Mouse (Mus musculus) liver, embryonic 15.5 days (tissue): ENCODE measurements around the gene Pitx1. TPM values are rescaled to one million over a fixed set of nuclear protein-coding genes. Genes with fewer than 3 reads are reported as not detected.

ENCODE experiments used
- ATAC-seq: fragments of 200-750 bp; cut with Nextera tagmentation; 2 replicates; pipeline ENCODE4 v1.8.0; 2017; ENCODE audit warnings: moderate number of reproducible peaks, mild to moderate bottlenecking, moderate library complexity; ENCODE audit not compliant: insufficient read depth
- H3K27ac ChIP-seq: fragments of 300-500 bp; sonication (generic); replicated peaks from 2 replicates; pipeline ENCODE4 v1.5.1; 2015; ENCODE audit warnings: mild to moderate bottlenecking, inconsistent platforms
- H3K27me3 ChIP-seq: fragments of 300-500 bp; sonication (generic); 2 replicates; pipeline ENCODE4 v1.6.1; 2015; ENCODE audit warnings: mild to moderate bottlenecking, inconsistent platforms
- H3K36me3 ChIP-seq: fragments of 300-500 bp; sonication (generic); replicated peaks from 2 replicates; pipeline ENCODE4 v1.6.1; 2015; ENCODE audit warnings: moderate library complexity, mild to moderate bottlenecking, inconsistent platforms
- H3K4me1 ChIP-seq: fragments of 300-500 bp; sonication (generic); replicated peaks from 2 replicates; pipeline ENCODE4 v1.6.1; 2015; ENCODE audit warnings: inconsistent platforms
- H3K4me2 ChIP-seq: fragments of 300-500 bp; sonication (generic); 2 replicates; pipeline ENCODE4 v1.6.1; 2015; ENCODE audit warnings: moderate library complexity, mild to moderate bottlenecking, inconsistent platforms
- H3K4me3 ChIP-seq: fragments of 300-500 bp; sonication (generic); replicated peaks from 2 replicates; pipeline ENCODE4 v1.5.1; 2015; ENCODE audit warnings: mild to moderate bottlenecking, inconsistent platforms
- H3K9ac ChIP-seq: fragments of 300-500 bp; sonication (generic); 2 replicates; pipeline ENCODE4 v1.6.1; 2015; ENCODE audit warnings: moderate library complexity, mild to moderate bottlenecking, inconsistent platforms
- H3K9me3 ChIP-seq: fragments of 300-500 bp; sonication (generic); replicated peaks from 2 replicates; pipeline ENCODE4 v1.6.1; 2016; ENCODE audit warnings: inconsistent platforms
- WGBS: fragments of 180-500 bp; shearing (Covaris S2); methylation state at CpG from one replicate; pipeline ENCODE4 v1.1.7; 2015; ENCODE audit warnings: mixed read lengths; ENCODE audit not compliant: insufficient replicate concordance; 5-methylcytosine and 5-hydroxymethylcytosine counted together
- polyA plus RNA-seq: library from polyadenylated mRNA; unstranded; fragments of >200 nt; fragmentation: Nextera tagmentation; extraction: Ambion mirVana; gene quantifications from 2 replicates; pipeline ENCODE4 v1.2.1, GENCODE M21; 2015

Pitx1 gene
- 0.03 and 0.09 TPM in 2 replicates for polyA plus RNA-seq

- Histone ChIP-seq H3K9me3 (no peaks in the 10 kb centered on the region), H3K4me2 (no peak within 1 kb of the TSS), H3K27me3 (peaks cover 99% of the 10 kb centered on the region), H3K36me3 (no peaks in the 10 kb centered on the region), H3K27ac (no peak within 1 kb of the TSS), H3K4me3 (no peak within 1 kb of the TSS), H3K9ac (no peak within 1 kb of the TSS), H3K4me1 (no peaks in the 10 kb centered on the region)
- WGBS: 2% methylated on average over 36 of the region's 36 CpGs
- ATAC-seq: no peak
Measured at GRCm38 (mm10) chr13:55836142-55836625, at the start of gene Pitx1. Gene Pitx1, minus strand, starts transcription at chr13:55836192.

- H3K27me3 ChIP-seq: no peaks in the 10 kb centered on the region
- WGBS: 52% methylated on average over 16 of the region's 16 CpGs
- 0 out of 2 replicates have a peak, but pooled peaks cover 7% of the 10 kb centered on the region for H3K4me1 ChIP-seq
- H3K36me3 ChIP-seq: no peaks in the 10 kb centered on the region
- no peak overlapping the region for H3K27ac ChIP-seq
- no peak overlapping the region for H3K4me3 ChIP-seq
- no peaks in the 10 kb centered on the region for H3K9me3 ChIP-seq
- no peak overlapping the region for H3K9ac ChIP-seq
- H3K4me2 ChIP-seq: no peak overlapping the region
- peak; percentile 58 for ATAC-seq
Measured at GRCm38 (mm10) chr13:55881431-55882202, 45.6 kb upstream of the Pitx1 start.

- H3K27me3 ChIP-seq: no peaks in the 10 kb centered on the region
- WGBS: 62% methylated on average over 4 of the region's 4 CpGs
- H3K4me1 ChIP-seq: 0 out of 2 replicates have a peak, but pooled peaks cover 7% of the 10 kb centered on the region
- H3K4me3 ChIP-seq: no peak overlapping the region
- H3K27ac ChIP-seq: no peak overlapping the region
- H3K4me2 ChIP-seq: no peak overlapping the region
- no peaks in the 10 kb centered on the region for H3K36me3 ChIP-seq
- H3K9ac ChIP-seq: no peak overlapping the region
- no peak for ATAC-seq
- no peaks in the 10 kb centered on the region for H3K9me3 ChIP-seq
Measured at GRCm38 (mm10) chr13:55878353-55878752, 42.4 kb upstream of the Pitx1 start.

GRCm38 (mm10) chr13:55871410-55871809 is 35.4 kb upstream of the Pitx1 start:
- Histone ChIP-seq H3K27me3 (peaks cover 2% of the 10 kb centered on the region; the same call in 1 of the 2 replicates), H3K9me3 (no peaks in the 10 kb centered on the region), H3K4me1 (no peaks in the 10 kb centered on the region), H3K4me3 (no peak overlapping the region), H3K36me3 (no peaks in the 10 kb centered on the region), H3K27ac (no peak overlapping the region), H3K9ac (no peak overlapping the region), H3K4me2 (no peak overlapping the region)
- no peak for ATAC-seq
- WGBS: 65% methylated on average over 7 of the region's 7 CpGs

GRCm38 (mm10) chr13:55870001-55870400 is 34.0 kb upstream of the Pitx1 start:
- peaks cover 2% of the 10 kb centered on the region; the same call in 1 of the 2 replicates for H3K27me3 ChIP-seq
- WGBS: 55% methylated on average over 1 of the region's 1 CpGs
- H3K27ac ChIP-seq: no peak overlapping the region
- H3K4me3 ChIP-seq: no peak overlapping the region
- no peak overlapping the region for H3K4me2 ChIP-seq
- H3K4me1 ChIP-seq: no peaks in the 10 kb centered on the region
- ATAC-seq: no peak
- H3K9ac ChIP-seq: no peak overlapping the region
- no peaks in the 10 kb centered on the region for H3K9me3 ChIP-seq
- no peaks in the 10 kb centered on the region for H3K36me3 ChIP-seq

GRCm38 (mm10) chr13:55867540-55868103 is 31.6 kb upstream of the Pitx1 start:
- WGBS: 55% methylated on average over 13 of the region's 13 CpGs
- no peak overlapping the region for H3K27ac ChIP-seq
- no peaks in the 10 kb centered on the region for H3K9me3 ChIP-seq
- H3K36me3 ChIP-seq: no peaks in the 10 kb centered on the region
- peaks cover 5% of the 10 kb centered on the region; the same call in 1 of the 2 replicates for H3K27me3 ChIP-seq
- H3K4me3 ChIP-seq: no peak overlapping the region
- ATAC-seq: no peak
- H3K4me1 ChIP-seq: no peaks in the 10 kb centered on the region
- no peak overlapping the region for H3K9ac ChIP-seq
- H3K4me2 ChIP-seq: no peak overlapping the region

GRCm38 (mm10) chr13:55860483-55860882 is 24.5 kb upstream of the Pitx1 start:
- Histone ChIP-seq H3K4me3 (no peak overlapping the region), H3K4me2 (no peak overlapping the region), H3K36me3 (no peaks in the 10 kb centered on the region), H3K27ac (no peak overlapping the region), H3K4me1 (no peaks in the 10 kb centered on the region), H3K9me3 (no peaks in the 10 kb centered on the region), H3K9ac (no peak overlapping the region), H3K27me3 (peaks cover 29% of the 10 kb centered on the region)
- 69% methylated on average over 10 of the region's 10 CpGs for WGBS
- ATAC-seq: no peak

- H3K27ac ChIP-seq: no peak overlapping the region
- no peak for ATAC-seq
- H3K4me1 ChIP-seq: no peaks in the 10 kb centered on the region
- WGBS: 37% methylated on average over 5 of the region's 5 CpGs
- no peak overlapping the region for H3K4me2 ChIP-seq
- H3K27me3 ChIP-seq: peaks cover 35% of the 10 kb centered on the region
- no peak overlapping the region for H3K4me3 ChIP-seq
- no peaks in the 10 kb centered on the region for H3K9me3 ChIP-seq
- no peak overlapping the region for H3K9ac ChIP-seq
- H3K36me3 ChIP-seq: no peaks in the 10 kb centered on the region
Measured at GRCm38 (mm10) chr13:55858463-55858862, 22.5 kb upstream of the Pitx1 start.

- 53% methylated on average over 7 of the region's 7 CpGs for WGBS
- Histone ChIP-seq H3K9ac (no peak overlapping the region), H3K27me3 (peaks cover 43% of the 10 kb centered on the region), H3K4me1 (no peaks in the 10 kb centered on the region), H3K9me3 (no peaks in the 10 kb centered on the region), H3K4me2 (no peak overlapping the region), H3K36me3 (no peaks in the 10 kb centered on the region), H3K27ac (no peak overlapping the region), H3K4me3 (no peak overlapping the region)
- no peak for ATAC-seq
Measured at GRCm38 (mm10) chr13:55855793-55856192, 19.8 kb upstream of the Pitx1 start.

- Histone ChIP-seq H3K36me3 (no peaks in the 10 kb centered on the region), H3K27me3 (peaks cover 57% of the 10 kb centered on the region), H3K4me3 (no peak overlapping the region), H3K9me3 (no peaks in the 10 kb centered on the region), H3K4me2 (no peak overlapping the region), H3K9ac (no peak overlapping the region), H3K4me1 (0 out of 2 replicates have a peak, but pooled peaks cover 10% of the 10 kb centered on the region), H3K27ac (no peak overlapping the region)
- no peak for ATAC-seq
- 55% methylated on average over 3 of the region's 3 CpGs for WGBS
Measured at GRCm38 (mm10) chr13:55852205-55852604, 16.2 kb upstream of the Pitx1 start.

GRCm38 (mm10) chr13:55850726-55851125 is 14.7 kb upstream of the Pitx1 start:
- Histone ChIP-seq H3K4me1 (0 out of 2 replicates have a peak, but pooled peaks cover 10% of the 10 kb centered on the region), H3K27ac (no peak overlapping the region), H3K9me3 (no peaks in the 10 kb centered on the region), H3K4me3 (no peak overlapping the region), H3K9ac (no peak overlapping the region), H3K36me3 (no peaks in the 10 kb centered on the region), H3K4me2 (no peak overlapping the region), H3K27me3 (peaks cover 62% of the 10 kb centered on the region)
- ATAC-seq: no peak
- 65% methylated on average over 5 of the region's 5 CpGs for WGBS
